Mouse (Mus musculus) c-Kit-positive CD71-negative TER-119-negative erythroid progenitor cells, embryonic 14.5 days (primary cell): Measurements from ENCODE around the gene Tspan13.

Experiments
- DNase-seq: peaks from one replicate; pipeline ENCODE4 v3.0.0-alpha.2; 2013; ENCODE audit warnings: low read depth

Gene Tspan13

GRCm38 (mm10) chr12:36042348-36042778 is at the start of gene Tspan13:
Gene Tspan13 (minus strand): TSS chr12:36042500.
- DNase-seq = peak; percentile 79

DNA sequence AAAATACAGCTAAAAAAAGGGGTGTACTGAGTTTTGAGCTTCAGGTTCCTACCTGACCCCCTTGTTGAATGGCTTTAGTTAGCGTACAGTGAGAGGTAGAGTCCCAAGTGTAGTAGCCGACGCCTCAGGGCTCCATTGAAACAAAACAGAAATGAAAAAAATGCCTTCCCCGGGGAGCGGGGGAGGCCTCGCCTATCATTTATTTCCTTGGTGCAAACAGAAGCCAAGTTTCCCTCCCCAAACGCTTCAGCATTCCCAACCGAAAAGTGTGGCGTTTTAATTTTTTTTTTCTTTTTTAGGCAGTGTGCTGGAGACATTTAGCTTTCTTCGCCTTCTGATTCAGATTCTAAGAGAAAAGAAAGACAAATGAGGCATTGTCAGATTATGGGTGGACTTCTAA is 49.7 kb upstream of the Tspan13 start:
- DNase-seq = no peak

DNA sequence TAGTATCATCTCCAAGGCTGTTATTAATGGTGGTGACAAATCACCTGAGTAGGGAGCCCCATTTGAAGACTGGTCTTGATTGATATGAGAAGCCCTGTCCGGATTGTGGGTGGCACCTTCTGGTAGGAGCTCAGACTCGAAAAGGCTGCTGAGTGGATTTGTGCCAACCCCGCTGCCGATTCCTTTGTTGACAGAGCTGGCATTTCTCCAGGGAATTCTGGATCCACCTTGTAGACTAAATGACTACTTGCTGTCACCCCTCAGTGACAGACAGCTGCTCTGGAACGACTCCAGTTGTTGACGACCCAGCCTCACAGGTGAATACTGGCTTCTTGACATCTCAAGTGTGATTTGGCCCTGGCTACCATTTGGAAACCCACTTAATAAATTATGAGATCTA is 46.9 kb upstream of the Tspan13 start:
- no peak for DNase-seq

- no peak for DNase-seq
Observed at GRCm38 (mm10) chr12:36088804-36089203, 46.5 kb upstream of the Tspan13 start.

- DNase-seq = no peak
Observed at GRCm38 (mm10) chr12:36085380-36085779, 43.1 kb upstream of the Tspan13 start.

GRCm38 (mm10) chr12:36078101-36078899 is 36.0 kb upstream of the Tspan13 start:
- no peak for DNase-seq

DNA sequence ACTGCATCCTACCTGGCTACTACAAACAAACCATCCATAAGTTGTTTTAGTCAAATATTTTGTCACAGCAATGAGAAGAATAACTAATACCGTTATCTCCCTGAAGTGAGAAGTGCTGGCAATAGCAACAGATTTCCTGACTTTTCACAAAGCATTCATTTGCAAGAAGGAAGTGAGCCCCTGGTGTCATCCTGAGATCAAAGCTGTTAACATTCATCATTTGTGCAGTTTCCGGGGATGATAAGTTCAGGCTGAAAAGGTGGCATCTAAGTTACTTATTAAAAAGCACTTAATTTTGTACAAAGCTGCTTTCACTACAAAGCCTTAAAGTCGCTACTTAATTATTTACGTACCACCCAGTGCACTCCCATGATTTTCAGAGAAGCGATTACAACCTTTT is 30.6 kb upstream of the Tspan13 start:
- no peak for DNase-seq

GRCm38 (mm10) chr12:36070231-36070630 is 27.9 kb upstream of the Tspan13 start:
- no peak for DNase-seq

GRCm38 (mm10) chr12:36067538-36067937 is 25.2 kb upstream of the Tspan13 start:
- DNase-seq = no peak

- DNase-seq = no peak
Observed at GRCm38 (mm10) chr12:36065911-36066310, 23.6 kb upstream of the Tspan13 start.

DNA sequence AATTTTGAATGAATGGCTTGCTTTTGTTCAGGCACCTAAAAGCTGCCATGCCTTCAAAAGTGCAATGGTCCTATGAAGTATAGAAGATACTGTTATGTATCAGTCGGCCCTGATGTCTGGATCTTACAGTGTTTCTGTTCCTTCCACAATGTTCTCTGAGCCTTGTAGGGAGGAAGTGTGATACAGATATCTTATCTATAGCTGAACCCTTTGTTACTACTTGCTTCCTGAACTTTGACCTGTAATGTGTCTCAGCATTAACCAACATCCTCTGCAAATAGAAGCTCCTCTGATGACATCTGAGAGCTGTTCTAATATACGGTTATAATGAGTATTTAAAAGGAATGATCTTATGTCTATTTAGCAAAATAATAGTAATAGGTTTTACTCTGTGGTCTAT is 15.4 kb upstream of the Tspan13 start:
- DNase-seq = no peak

DNA sequence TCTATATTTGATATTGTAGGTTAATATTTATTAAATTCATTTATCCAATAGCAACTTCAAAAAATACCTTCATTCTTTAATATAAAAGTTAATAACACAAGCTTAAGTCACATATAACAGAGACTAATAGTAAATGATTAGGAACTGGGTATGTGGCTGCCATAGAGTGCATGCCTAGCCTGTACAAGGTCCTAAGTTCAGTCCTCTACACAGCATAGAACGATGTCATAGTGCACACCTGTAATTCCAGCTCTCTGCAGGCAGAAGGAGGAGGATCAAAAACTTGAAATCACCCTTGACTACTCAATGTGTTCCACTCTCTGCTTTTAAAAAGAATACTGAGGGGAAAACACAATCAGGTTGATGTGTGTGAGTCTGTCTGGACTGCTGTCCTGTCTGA is 8.0 kb upstream of the Tspan13 start:
- no peak for DNase-seq

- no peak for DNase-seq
Observed at GRCm38 (mm10) chr12:36047593-36047992, 5.3 kb upstream of the Tspan13 start.

DNA sequence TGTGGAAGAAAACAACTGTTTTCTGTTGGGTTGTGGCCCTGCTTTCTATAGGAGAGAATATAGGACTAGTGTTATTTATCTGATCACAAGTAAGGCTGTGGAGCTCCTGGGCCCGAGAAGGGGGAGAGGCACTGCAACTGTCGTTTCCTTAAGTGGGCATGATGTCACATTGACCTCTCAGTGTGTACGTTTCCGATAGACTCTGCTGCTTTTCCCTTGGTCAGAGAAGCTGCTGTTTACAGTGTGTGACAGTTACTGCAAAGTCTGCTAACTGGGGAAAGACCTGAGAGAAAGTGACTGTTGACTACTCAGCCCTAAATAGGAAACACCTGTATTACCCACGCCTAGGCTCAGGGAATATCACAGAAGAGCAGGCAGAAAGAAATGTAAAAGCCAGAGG is 3.9 kb upstream of the Tspan13 start:
- no peak for DNase-seq

DNA sequence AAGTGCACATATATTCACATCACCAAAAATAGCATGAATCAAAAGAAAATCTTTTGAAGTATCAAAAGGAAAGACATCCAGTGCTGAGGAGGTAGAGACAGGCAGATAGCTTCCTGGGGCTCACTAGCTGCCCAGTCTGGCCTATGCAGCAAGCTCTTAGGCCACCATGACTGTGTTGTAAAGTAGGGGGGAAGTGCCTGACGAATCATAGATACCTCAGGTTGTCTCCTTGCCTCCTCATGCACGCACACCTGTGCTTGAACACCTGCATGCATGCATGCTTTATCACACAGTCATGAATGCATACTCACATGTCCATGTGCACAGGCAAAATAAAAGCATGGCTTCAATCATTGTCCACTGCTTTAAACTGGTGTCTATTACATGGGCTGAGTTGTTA is 2.4 kb upstream of the Tspan13 start:
- no peak for DNase-seq

- no peak for DNase-seq
Observed at GRCm38 (mm10) chr12:36041703-36042347, 475 bp downstream of the Tspan13 start.

DNA sequence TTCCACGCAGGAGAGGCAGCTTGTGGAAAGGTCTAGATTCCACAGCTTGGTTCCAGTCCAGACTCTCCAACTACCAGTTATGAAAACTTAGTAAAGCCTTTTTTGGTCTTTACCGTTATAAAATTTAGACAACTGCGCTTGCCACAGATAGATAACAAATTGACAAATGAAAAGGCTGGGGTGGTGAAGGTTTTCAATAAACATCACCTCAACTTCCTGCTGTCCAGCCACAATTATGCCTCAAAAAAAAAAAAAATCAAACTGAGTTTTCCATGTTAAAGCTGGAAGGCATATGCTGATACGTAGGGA is 1.1 kb downstream of the Tspan13 start:
- DNase-seq = no peak

- no peak for DNase-seq
Observed at GRCm38 (mm10) chr12:36040571-36041280, 1.6 kb downstream of the Tspan13 start.

DNA sequence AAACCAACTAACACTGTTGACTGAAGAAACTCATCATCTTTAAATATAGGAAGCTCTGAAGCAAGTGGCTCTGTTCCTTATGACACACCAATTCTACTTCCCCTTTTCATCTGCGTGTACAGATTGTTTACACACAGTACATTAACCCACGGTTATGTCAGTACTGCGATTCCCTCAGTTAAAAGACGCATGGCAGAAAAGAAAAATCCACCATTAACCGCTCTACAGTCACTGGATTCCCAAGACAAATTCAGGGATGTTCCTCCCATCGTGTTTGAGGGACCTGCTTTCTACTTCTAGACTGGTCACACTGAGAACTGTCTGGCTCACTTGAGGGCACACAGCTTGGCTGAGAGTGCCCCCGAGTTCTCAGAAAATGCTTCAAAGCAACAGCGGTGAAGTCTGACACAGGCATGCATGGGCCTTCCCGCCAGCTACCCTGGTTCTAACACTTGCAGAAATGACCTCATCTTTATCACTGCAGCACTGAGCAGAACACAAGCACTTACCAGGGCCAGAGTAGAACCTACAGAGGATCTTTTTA is 2.7 kb downstream of the Tspan13 start:
- peak; percentile 54 for DNase-seq

GRCm38 (mm10) chr12:36036776-36037175 is 5.5 kb downstream of the Tspan13 start:
- DNase-seq = no peak

- no peak for DNase-seq
Observed at GRCm38 (mm10) chr12:36036121-36036520, 6.2 kb downstream of the Tspan13 start.

DNA sequence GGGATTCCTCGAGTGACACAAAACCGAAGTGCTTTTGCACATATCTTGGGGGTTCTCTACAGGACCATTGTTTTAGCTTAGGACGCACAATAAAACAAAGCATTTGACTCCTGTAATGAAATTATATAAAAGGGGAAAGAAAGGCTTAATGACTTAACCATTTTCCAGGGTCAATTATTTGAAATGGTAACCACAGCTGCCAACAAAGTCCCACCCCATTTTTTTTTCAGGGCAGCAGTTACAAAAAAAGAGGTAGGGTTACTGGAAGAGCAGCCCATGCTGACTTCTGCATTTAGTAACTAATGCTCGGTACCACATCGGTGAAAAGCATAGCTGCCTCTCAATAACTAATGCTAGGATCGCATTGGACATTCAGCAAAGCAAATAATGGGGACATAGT is 6.8 kb downstream of the Tspan13 start:
- DNase-seq = no peak

GRCm38 (mm10) chr12:36032419-36032818 is 9.9 kb downstream of the Tspan13 start:
- DNase-seq = no peak
